Mouse (Mus musculus): Measurements from ENCODE around the gene Ppcs.

- no peak for TF ChIP-seq POLR2A (IDR thresholded peaks at IDR 0.05; ENCODE audit: borderline replicate concordance, extremely low read depth, insufficient read depth, insufficient read length, poor library complexity, severe bottlenecking)
- no peak for TF ChIP-seq CTCF (IDR thresholded peaks at IDR 0.05; ENCODE audit: borderline replicate concordance, extremely low read depth, insufficient read depth, insufficient read length)
Measured at GRCm38 (mm10) chr4:119460728-119461141, 38.5 kb upstream of the Ppcs start.

Data from brain, embryonic 14.5 days (tissue).